Mouse (Mus musculus) frontal cortex, postnatal 36 days (tissue): ENCODE results near the gene Taz.

ENCODE experiments used
- DNase-seq, 2 experiments: peaks; one replicate each; pipeline ENCODE4 v3.0.0; 2022; ENCODE audit warnings: low spot score in 2 of 2

Gene Taz

DNA sequence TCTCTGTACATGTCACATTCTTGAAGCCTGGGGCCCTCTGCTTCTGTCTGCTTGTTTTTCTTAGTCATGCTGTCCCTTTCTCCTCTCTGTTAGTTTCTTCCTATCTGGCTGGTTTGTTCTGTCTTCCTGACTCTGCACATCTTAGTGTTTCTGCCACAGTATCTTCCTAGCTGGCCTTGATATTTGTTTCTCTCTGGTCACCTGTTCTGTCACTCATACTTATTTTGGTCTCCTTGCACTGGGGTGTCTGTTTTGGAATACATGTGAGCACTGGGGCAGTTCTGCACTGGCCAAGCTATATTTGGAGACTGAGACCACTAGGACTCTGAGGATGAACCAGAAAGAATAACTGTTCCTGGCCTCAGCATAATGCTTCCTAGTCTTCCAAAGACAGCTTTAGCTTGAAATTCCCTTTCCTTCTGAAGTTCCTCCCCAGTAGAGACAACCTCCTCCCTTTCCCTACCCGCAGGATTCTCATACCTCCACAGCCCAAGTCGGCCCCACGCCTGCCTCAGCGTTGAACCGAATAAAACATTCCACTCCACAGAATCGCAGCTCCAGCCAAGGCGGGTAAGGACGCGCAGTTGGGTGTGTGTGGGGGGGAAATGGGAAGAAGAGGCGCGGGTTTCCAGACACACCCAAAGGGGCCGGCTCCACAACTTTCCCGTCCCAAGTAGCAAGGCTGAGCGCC is 526 bp upstream of the Taz start:
- DNase-seq, result no peak

DNA sequence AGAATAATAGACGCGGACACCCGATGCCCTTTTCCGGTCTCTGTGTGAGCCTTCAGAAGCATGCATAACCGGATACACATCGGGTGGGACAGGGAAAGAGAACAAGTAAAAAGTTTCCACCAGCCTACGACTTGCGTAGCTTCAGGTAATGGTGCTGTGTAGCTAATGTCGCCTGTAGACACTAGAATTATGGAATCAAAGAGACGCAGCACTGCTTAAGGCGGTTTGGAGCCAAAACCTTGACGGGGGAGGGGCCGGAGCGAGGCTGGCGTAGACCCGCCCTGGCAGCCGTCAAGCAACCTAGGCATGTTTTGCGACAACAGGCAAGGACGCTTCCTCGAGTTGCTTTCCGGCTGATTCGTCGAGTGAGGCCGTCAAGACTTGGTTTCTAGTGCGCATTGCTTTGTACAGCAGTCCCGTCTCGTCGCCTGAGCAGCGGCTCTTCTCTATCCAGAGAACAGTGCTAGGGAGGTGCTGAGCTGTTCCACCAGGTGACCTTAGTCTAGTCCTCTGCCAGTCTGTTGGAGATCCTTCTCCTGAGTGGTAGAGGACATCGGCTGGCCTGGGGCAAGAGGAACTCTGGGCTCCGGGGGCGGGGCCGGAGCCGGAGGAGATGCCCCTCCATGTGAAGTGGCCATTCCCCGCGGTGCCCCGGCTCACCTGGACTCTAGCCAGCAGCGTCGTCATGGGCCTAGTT is 831 bp downstream of the Taz start:
- peak; percentile 77 to 89 for DNase-seq

DNA sequence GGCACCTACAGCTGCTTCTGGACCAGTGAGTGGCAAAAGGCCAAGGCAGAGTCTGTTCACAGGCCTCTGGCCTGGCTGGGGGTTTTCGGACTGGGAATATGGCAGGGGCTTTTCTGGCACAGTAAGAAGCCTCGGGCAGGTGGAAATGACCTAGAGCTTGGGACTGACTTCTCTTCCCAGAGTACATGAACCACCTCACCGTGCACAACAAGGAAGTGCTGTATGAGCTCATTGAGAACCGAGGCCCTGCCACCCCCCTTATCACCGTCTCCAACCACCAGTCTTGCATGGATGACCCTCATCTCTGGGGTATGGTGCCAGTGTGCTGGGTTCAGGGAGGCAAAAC is 1.4 kb downstream of the Taz start:
- no peak for DNase-seq

DNA sequence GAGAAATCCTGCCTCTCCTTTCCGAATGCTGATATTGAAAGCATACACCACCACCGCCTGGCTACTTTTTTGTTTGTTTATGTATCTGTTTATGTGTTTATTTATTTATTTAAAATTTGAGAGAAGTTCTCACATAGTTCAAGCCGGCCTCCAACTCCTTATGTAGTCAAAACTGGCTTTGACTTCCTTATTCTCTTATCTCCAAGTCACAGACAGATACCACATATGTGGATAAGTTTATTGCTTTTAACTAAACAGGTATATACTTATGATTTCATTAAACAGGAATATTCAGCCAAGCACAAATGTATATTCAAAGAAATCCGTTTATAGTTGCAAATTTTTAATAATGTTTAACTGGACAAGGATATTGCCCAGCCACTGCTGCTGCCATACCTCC is 11.7 kb downstream of the Taz start:
- no peak for DNase-seq

DNA sequence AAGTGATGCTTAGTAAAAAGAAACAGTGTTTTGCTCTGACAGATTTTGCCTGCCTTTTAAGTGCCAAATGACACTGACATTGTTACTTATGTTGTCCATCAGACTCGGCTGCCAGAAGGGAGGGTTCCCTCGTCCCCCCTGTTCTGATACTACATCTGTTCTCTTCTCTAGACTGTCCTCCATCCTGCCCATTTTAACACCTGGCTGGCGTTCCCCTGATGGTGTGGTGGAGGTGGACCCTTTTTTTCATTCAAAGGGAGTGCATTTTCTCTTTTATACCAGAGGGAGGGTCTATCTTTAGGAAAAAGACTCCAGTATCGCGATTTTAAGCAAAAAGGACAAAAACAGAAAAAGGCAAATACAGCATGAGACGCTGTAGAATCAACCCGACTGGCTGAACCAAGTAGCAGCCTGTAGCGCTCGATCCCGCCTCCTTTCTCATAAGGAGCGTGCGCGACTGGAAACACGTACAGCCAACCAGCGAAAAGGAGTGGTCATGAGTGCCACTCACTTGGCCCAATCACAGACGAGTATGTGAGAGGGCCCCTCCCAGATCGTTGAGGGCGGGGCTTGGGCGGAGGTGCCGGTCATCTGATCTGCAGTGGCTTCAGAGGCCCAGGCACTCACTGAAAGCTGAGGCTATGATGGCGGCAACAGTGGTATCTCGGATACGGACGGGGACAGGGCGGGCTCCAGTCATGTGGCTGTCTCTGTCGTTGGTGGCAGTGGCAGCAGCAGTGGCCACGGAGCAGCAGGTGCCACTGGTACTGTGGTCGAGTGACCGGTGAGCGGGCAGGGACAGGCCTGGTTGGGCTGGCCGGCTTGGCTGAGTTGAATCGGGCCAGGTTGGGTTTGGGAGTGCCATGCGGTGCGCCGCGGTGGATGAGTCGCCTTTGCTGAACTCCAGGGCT is 15.1 kb downstream of the Taz start, which contains the start of gene Atp6ap1:
Gene Atp6ap1, plus strand, starts transcription at position 560 of the 911 bp plus-strand sequence.
- peak; percentile 86 to 96 for DNase-seq

DNA sequence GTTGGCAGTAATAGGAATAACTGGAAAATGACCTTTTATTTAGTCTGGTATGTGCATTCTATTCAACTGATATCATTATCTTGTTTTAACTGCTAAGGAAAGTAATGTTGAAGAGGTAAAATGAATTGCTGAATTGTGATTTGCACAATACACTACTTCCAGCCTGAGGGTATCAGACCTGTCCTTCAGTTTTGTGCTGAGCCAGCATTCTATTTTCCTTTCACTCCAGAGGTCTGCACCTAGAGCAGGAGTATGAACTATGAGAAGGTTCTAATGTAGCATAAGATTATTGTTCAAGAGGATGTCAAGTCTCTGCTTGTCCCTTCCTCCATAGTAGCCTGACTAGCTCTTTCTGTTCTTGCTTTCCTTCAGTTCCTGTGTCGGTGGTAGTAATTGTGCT is 16.6 kb downstream of the Taz start:
- DNase-seq, result no peak

DNA sequence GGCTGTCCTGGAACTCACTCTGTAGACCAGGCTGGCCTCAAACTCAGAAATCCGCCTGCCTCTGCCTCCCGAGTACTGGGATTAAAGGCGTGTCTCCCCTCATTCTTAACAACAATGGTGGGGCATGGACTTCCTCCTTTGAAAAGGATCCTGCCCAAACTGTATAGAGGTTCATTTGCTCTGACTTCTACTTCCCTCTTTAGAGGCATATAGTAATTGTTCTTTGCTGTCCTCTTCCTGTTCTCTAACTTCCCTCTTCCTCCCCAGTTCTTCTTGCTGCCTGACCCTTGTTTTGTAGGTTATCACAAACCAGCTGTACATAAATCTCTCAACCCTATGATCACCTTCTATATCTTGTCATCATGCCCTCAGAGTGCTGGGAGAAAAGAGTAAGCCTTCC is 18.0 kb downstream of the Taz start:
- DNase-seq, result no peak

DNA sequence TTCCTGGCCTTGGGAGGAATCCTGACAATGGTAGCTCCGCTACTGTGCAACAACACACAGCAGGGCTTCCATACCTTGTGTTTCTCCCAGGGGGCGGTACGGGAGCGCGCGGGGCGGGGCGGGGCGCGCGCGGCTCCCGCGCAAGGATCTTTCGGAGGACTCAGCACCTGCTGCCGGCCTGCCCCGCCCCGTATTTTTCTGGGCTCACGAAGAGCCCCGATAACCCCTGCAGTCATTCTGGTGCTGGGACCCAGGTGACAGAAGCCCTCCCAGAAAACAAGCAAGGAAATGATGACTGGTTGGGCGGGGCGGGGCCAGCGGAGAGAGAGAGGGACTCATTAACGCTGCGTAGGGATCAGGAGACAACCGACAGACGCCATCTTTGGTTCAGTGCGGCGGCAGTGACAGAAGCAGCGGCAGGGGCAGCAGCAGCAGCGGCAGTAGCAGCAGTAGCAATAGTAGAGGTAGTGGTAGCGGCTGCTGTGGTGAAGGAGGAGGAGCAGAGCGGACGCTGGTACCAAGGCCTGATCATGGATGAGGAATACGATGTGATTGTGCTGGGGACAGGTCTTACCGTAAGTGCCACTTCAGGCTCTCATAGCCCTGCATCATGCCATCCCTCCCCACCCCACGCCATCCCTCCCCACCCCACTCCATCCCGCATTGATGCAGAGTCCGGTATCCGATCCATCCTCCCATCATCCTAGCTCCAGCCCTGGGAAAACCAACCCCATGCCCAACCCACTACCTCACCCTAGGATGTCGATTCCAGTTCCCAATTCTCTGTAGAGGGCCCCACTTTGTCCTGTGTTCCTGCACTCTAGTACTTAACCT is 23.4 kb downstream of the Taz start, which contains the start of gene Gdi1:
Gene Gdi1, plus strand, starts transcription at position 132 of the 834 bp plus-strand sequence.
- peak; percentile 70 to 73 for DNase-seq

DNA sequence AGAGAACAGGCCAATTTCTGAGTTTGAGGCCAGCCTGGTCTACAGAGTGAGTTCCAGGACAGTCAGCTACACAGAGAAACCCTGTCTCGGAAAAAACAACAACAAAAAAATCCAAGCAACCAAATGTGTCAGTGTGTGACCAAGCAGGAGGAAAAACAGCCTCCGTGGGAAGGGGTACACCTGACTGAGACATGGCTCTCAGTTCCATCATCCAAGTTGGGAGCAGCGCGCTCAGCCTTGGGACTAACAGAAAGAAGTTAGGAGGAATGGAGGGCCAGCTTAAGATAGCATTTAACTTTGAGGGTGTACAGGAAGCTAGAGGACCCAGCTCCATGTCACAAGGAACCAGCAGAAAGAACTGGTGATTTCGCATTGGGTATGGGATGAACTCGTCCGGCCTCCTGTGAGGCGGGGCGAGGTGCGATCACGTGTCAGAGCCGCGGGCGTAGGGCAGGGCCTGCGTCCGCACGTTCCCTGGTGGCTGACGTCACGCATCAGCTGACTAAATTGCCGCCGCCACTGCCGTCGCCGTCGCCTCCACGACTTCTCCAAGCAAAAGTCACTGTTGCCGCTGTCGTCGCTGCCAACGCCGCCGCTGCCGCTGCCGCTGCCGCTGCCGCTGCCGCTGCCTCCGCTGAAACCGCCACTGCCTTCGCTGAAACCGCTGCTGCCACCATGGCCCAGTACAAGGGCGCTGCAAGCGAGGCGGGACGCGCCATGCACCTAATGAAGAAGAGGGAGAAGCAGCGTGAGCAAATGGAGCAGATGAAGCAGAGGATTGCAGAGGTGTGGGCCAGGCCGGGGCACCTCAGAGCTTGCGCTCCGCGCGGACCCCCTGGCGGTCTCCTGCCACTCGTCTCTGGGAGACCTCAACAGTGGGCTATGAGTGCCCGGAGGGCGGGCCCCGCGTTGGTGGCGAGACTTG is 31.1 kb downstream of the Taz start, which contains the start of gene Fam50a:
Gene Fam50a, plus strand, starts transcription at position 494 of the 925 bp plus-strand sequence.
- DNase-seq, result peak; percentile 83 to 90

DNA sequence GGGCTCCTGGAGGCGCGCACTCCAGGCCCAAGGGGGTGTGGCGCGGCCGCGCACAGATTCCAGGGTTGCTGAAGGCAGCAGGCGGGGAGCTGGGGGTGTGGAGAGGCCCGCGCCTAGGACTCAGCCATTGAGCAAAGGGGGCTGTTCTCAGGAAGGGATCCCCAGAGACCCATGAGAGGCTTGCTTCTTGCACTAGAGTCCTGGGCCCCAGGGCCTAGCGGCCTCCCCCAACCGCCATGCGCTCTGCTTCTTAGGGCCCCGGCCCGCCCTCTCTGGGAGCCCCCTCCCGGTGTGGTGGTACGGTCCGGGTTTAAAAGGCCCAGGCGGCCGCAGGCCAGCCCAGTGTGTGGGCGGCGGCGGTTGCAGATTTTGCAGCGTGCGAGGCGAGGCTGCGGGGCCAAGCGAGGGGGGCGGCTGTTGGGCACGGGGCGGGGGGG is 47.0 kb downstream of the Taz start, which contains the start of gene Plxna3:
Gene Plxna3, plus strand, starts transcription at position 342 of the 437 bp plus-strand sequence.
- peak; percentile 51 to 55 for DNase-seq

DNA sequence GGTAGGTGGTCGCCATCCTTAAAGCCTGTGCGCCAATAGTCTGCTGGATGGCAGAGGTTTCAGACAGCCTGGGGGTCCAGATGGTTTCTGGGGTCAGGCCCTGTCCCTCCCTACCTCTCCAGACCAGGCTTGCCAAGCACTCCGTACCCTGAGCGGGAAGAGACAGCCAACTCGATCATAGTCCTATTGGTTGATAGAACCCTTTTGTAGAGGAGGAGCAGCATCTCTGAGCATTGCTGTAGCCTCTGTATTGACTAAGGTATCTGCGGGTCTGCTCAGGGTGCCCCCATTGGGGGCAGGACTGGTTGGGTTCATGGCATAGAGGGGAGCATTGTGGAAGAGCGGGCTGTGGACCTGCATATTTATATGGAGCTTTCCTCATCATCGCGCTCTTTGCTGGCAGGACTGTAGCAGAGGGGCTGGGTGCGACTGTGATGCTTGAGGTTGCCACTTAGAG is 47.5 kb downstream of the Taz start:
- no peak for DNase-seq

DNA sequence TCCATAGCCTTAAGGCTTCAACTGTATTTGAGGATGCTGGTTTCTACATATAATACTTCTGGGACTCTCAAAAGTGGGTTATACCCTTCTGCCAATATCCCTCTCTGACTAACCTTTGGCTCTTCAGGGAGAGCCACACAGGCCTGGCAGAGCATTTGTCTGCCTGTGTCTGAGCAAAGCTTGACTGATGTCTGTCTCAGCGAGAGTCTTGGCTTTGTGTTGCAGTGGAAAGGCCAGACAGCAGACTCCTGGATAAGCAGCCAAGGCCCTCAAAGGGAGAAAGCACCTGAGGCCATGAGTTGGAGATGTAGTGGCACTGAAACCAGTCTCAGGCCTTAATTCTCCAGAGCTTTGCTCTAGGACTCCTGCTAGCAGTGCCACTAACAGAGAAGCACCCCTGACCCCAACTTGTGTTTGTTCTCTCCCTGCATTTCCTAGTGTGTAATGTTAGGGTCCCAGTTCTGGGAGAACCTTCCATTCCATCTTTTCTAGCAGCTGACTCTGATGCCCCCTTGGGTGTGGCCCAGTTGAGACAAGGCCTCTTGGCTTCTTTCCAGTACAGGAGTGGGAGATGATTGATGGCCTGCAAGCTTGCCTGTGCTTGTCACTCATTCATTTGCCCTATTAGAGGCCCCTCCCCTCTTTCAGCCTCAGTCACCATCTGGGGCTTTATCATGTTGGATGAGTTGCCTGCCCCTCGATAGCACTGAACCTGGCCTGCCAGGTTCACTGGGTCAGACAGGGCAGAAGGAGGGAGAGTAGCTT is 48.6 kb downstream of the Taz start:
- DNase-seq, result no peak
